Mouse (Mus musculus) gastrocnemius, postnatal 4 days (tissue): Measurements from ENCODE around the gene Ciz1. TPM values are rescaled to one million over a fixed set of nuclear protein-coding genes. Genes with fewer than 3 reads are reported as not detected.

Experiments used
- DNase-seq, 2 experiments: peaks; one replicate each; pipeline ENCODE4 v3.0.0; 2021 to 2022; ENCODE audit warnings: low spot score in 2 of 2, mixed read lengths in 2 of 2
- long read RNA-seq, 2 experiments: library from polyadenylated mRNA; stranded (forward); transcript quantifications; one replicate each; pipeline ENCODE4 v2.0.0; 2021
- total RNA-seq, 2 experiments: library from RNA; stranded (reverse); gene quantifications; 2 replicates each; pipeline ENCODE4 v1.2.3; 2021

The Ciz1 gene
- total RNA-seq: 10 to 100 TPM; 53.4 to 60.4 TPM
- long read RNA-seq, experiment 1, partial matches to known transcripts: 25 of 61 reads
- long read RNA-seq, experiment 1, other reads (novel, unspliced or antisense): 33 of 61 reads
- long read RNA-seq, experiment 2, partial matches to known transcripts: 14 of 57 reads
- long read RNA-seq, experiment 2, other reads (novel, unspliced or antisense): 40 of 57 reads

DNA sequence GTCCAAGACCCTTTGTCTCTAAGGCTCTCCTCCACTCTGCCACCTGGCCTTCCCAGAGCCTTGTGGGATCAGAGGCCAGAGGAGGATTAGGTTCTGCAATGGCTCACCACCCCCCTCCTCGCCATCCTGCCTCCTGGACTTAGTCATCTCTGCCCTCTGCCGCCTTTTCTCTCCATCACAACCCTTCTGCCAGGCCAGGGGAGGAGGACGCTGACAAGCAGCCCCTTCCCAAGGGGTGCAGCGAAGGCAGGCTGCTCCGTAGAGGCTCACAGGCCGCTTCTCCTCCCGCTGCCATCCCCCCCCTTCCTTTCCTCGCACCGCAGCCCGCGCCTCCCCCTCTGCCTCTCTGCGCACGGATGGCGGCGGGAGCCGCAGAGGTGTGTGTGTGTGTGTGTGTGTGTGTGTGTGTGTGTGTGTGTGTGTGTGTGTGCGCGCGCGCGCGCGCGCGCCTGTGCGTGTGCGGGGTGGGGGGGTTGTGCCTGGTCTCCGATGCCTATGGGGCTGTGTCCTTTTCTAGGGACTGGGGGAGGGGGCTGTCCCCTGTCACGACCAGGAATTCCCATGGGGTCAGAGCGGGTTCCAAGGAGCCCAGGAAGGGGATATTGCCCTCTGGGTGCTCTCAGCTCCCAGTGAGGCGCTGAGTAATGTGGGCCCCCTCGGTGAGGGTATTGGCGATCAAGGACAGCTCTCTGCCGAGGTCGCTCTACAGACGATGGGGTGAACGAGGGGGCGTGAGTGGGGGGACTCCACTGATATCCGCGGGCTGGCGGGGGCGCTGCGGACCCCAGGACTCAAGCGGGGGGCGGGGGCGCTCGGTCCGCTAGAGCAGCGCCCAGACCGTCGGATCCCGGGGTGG, at the start of gene Ciz1:
Gene Ciz1, plus strand, starts transcription at position 177 of the 856 bp plus-strand sequence.
- no peak for DNase-seq

DNA sequence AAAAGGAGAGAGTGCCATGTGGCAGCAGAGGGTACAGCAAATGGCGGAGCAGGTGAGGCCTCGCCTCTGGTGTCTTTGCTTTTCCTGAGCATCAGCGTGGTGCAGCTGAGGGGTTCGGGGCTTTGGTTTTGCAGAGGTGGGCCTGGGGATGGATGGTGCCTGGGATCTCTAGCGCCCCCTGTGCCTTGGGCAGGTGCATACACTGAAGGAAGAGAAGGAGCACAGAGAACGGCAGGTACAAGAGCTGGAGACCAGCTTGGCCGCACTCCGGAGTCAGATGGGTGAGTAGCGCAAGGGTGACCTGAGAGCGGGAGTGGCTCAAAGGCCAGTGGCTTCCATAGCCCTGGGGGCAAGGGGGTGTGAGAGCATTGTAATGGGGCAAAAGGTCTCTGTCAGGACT, 49.2 kb upstream of the Ciz1 start:
- DNase-seq: no peak

DNA sequence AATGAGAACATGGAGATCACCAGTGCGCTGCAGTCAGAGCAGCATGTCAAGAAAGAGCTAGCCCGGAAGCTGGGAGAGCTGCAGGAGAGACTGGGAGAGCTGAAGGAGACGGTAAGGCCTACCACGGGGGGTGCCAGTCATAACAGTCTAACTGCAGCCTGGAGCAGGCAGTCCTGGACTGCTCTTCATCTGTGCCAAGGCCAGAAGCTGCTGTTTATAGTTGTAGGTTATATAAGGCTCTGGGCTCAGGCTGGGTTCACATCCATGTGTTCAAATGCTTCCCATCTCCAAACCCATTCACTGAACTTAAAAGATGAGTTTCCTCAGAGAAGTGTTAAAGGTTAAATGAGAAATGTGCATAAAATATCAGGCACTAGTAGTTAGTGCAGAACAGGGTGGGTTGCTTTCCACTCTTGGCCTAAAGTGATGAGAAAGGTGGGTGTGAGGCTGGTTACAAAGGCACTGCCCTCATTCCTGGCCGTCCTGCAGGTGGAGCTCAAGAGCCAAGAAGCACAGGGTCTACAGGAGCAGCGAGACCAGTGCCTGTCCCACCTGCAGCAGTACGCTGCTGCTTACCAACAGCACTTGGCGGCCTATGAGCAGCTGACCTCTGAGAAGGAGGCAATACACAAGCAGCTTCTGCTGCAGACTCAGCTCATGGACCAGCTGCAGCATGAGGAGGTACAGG, 47.8 kb upstream of the Ciz1 start:
- DNase-seq: peak in 1 of 2 experiments; percentile 15

DNA sequence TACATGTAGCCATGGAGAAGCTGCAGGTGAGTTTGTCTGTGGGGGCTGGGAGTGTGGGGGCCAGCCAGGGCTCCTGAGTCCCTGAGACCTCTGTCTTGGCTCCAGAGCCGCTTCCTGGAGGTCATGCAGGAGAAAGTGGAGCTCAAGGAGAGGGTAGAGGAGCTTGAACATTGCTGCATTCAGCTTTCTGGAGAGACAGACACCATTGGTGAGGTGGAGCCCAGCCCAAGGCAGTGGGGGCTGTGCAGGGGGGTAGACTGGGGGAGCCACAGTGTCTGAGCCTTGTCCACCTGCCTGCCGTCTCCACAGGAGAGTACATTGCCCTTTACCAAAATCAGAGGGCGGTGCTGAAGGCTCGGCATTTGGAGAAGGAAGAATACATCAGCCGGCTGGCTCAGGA, 46.5 kb upstream of the Ciz1 start:
- DNase-seq: peak in 1 of 2 experiments; percentile 17

DNA sequence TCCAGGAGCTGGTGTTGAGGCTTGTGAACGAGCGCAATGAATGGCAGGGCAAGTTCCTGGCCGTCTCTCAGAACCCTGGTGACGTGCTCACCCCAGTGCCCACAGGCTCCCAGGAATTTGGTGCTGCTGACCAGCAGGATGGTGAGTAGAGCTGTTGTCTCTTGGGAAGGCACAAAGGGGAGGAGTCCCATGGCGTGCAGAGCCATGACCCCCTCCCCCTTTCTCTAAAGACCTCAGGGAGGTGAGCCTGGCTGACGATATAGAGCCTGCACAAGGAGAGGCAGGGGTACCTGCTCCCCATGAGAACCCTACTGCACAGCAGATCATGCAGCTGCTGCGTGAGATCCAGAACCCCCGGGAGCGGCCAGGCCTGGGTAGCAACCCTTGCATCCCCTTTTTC, 46.0 kb upstream of the Ciz1 start:
- DNase-seq: no peak

DNA sequence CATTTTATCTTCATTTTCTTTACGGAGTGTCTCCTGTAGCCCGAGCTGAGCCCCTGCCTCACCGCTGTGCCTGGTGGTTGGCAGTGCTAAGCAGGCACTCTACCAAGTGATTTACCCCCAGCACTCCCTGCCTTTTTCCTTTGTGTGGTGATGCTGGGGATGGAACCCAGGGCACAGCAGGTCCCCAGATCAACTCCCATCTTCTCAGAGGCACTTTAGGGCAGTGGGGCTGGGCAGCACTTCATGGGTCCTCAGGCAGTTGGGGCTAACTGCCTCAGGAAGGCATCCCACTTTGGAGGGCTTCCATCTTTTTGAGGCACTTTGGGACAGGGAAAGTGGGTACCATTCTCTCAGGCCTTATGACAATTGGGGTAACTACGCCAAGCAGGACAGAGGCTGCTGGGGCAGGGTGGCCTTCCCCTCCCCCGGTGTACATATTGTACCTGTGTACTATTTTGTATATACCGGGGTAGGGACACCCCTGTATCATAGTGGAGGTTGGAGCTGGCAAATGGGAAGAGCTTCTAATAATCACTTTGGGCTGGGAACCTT, 44.8 kb upstream of the Ciz1 start:
- DNase-seq: peak in 1 of 2 experiments; percentile 14

DNA sequence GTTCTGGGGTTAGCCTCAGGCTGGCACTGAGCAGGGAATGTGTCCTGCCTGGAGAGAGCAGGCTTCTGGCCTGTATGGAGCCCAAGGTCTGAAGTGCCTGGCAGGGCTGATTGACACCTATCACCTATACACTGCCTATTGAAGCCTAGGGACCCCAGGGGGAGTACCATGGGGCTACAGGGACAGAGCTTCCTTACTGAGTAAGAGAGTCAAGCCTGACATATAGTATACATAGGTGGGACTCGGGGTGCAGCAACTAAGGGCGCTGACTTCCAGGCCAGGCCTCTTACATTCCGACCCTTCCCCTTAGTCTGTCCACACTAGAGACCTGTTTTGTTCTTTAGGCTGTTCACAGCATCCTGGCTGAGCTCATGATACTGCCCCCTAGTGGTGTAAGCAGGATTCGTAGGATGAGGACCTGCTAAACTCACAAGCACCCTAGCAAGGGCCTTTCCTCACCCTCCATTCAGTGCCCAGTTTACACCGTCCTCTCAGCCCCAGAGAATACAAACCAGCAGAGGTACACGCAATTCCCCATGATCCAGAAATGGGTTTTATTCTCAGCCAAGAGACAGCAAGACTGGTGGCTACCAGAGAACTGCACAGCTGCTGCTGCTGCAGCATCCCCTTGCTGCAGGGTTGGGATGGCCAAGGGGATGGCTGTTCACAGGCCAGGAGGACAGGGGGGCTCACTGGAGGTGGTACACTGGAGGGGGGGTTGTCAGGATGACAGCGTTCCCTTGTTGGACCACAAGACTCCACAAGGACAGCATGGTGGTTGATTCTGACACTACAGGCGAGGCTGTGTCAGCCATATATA, 44.0 kb upstream of the Ciz1 start:
- DNase-seq: peak in 1 of 2 experiments; percentile 53

DNA sequence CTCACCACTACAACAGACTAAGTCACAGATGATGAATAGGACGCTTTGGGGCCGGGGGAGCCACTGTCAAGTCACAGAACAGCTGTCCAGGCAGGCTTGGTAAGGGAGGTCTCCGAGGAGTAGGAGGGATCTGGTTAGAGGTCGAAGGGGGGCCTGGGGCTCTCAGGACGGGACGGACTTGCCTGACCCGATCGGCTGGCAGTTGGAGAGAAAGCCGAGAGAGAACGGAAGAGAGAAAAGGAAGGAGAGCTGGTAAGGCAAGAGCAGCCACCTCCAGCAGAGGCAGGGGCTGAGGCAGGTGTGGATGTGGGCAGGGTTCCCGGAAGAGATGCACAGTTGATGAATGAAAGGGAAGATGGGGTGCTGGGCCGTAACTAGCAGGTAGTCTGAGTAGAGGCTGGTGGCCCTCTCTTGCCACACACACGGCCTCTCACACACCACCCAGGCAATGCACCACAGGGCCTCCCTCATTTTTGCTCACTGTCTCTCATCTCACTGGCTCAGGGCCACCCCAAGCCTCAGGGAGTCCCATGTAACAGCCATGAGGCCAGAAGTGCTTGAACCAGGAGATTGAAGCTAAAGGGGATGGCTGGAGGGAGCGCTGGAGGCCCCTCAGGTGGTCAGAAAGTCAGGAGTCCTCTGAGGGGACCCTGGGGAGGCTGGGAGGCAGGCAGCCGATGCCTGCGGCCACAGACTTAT, 43.1 kb upstream of the Ciz1 start:
- peak in 1 of 2 experiments; percentile 13 for DNase-seq

DNA sequence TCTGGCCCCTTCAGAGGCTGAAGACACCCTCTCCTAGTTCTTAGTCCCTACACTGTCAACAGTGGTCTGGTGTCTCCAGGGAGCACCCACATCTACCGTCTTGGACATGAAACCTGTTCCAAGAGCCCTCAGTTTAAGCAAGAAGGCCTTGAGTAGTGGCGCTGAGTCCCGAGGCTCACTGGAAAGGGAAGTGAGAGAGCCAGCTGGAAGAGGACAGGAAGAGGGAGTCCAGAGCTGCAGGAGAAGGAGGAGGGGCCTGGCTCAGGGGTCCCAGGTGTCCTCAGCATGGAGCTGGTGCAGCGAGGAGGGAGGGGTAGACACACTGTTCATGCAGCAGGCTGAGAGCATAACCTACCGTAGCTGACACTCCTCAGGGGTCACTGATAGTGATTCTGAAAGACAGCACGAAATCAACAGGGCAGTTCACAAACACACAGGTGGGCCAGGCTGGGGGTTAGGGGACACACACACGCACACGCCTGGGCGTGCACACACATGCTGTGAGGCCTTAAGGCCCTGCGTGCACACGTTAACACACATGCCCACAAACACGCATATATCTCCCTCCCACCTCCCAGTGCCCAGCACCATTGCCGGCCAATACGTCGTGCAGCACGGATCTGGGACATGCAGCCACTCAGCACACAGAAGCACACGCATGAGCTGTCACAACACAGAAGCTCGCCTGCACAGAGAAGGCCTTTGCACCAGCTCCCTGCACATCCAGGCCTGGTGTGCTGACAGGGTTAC, 41.9 kb upstream of the Ciz1 start:
- peak in 1 of 2 experiments; percentile 15 for DNase-seq

DNA sequence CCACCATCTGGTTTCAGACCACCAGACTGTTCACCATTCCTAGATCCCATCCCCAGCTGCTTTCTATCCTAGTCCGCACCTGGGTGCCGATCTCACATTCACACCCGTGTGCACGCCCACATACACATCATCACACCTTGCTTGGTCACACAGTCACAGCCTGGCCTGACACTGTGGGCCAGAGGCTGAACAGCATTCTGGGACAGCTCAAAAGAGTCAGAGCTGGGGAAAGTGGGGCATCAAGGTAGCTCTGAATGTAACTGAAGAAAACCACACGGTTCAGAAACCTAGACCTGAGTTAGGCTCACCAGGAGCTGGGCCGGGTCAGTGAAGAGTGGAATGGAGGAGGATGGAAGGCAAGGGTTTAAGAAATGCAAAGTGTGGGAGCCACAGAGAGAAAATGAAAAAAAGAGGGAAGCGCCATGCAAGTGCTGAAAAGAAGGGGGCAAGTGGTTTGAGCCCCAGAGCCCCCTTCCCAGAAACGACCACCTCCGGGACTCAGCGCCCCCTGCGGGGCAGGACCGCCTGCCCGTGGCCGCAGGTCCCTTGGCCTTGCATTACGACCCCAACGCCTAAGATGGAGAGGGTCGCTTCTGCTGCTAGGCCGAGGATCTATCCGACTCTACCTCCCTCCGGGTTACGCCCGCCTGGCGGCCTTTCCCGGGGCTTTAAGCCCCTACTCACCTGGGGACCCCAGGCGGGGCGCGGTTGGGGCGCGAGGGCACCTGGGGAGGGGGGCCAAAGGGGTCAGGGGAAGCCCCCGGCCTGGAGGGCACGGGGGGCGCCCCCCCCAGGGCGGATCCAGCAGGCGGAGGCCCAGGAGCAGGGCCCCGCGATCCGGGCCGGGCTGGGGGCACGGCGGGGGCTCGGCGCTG, 40.4 kb upstream of the Ciz1 start:
- peak in 1 of 2 experiments; percentile 12 for DNase-seq

DNA sequence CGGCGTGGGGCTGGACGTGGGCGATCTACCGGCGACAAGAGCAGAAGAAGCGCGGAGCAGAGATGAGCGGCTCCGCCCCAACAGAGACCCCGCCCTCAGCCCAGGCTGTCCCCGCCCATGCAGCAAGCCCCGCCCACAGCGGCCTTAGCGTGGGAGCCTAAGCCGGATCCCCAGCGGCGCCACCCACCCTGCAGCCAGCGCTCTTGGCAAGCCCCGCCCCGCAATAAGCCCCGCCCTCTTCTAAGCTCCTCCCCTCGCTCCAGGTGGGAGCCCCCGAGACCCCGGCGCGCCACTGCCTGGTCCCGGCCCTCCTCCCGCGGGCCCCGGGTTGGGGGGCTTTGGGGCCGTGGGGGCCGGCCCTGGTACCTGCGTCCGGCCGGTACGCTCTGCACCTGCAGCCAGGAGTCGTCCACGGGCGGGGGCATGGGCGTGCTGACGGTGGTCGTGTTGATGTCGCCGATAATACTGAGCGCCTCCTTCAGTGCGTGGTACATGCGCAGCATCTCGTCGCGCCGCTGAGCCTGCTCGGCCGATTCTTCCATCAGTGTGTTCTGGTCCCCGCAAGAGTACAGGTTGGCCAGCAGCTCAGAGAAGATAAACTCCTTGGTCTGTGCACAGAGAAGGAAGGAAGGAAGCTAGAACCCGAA, 39.7 kb upstream of the Ciz1 start:
- DNase-seq: peak; percentile 78 to 85

DNA sequence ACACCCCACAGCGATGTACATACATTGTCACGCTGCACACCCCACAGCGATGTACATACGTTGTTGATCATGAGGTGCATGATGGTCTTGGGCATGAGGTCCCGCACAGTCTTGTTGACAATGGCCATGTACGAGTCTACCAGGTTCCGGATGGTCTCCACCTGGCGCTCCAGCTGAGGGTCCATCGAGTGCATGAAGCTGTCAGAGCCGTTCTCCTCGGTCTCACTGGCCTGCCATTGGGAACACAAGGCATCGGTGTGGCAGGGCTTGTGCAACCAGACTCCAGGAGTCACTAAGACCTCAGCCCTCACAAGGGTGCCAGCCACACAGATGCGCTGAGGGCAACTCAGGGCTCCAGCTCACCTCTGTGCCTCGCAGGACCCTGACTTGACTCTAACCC, 37.3 kb upstream of the Ciz1 start:
- DNase-seq: no peak

DNA sequence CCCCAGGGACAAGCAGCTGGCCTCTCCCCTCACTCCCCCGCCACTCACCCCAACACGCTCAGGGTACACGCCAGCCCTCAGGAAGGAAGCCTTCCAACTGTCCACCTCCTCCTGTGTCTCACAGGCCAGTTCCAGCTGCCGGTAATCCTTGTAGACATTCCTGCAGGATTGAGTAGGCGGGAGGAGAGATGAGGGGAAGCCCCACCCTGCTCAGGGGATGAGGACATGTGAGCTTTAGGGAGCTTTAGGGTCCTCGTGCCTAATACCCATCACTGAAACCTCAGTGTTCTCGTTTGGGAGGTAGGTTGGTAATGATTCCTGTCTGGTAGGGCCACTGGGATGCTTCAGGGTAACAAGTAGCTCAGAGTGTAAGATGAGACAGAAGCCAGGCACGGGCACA, 36.4 kb upstream of the Ciz1 start:
- peak in 1 of 2 experiments; percentile 60 for DNase-seq

DNA sequence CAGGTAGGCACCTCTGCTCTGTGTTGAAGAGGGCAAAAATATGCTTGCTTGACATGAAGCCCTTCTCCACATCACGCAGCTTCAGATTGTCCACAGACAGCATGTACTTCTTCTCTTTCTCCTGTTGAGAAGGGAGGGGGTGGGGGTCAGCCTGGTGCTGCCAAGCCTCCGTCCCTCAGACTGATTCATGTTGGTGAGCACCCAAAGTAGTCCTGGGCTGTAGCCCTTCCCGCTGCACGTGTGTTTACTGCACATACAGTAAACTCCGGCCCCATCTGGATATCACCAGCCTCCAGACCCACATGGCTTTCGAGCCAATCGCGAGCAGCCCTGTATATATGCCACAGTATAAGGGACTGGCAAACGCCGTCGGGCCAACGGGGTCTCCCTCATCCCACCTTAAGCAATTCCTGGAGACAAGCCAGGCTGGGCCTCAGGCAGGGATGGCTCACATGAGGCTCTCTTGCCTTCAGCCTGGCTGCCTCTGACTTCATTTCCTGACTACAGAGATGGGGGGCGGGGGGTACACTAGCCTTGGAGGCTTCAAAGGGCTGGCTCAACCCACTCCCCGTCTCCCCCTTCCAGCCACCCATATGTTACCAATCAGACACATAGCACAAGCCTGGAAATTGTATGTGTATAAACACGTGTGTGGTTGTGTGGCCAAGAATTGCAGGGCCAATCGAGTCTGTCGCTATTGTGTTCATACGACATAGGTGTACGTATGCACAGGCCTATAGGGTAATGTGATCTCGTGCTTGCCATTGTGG, 35.1 kb upstream of the Ciz1 start:
- peak in 1 of 2 experiments; percentile 21 for DNase-seq

DNA sequence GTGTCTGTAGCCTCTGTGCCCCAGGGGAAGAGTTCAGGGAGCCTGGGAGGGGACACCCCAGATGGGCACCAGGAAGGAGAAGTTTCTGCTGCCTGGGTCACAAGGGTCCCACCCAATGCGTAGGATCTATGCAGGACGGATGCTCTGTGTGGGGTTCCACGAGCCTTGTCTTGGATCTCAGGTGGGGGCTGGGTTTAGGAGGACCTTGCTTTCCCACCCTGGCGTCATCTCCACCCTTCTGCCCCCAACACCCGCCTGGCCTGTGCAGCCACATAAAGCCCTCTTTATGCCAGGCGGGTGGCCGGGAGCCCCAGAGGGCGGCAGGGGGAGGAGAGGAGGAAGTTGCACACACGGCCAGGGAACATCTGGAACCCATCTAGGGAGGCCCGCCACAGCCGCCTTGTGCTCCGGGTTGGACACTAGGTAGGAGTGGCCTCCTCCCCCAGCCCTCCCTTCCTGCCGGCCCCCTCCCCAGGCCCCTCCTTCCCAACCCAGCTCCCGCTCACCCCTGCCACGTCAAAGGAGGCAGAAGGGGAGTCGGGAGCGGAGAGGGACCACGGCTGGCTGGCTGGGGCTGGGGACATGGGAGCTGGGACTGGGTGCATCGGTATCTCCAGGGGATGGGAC, 34.2 kb upstream of the Ciz1 start:
- peak; percentile 64 to 82 for DNase-seq

DNA sequence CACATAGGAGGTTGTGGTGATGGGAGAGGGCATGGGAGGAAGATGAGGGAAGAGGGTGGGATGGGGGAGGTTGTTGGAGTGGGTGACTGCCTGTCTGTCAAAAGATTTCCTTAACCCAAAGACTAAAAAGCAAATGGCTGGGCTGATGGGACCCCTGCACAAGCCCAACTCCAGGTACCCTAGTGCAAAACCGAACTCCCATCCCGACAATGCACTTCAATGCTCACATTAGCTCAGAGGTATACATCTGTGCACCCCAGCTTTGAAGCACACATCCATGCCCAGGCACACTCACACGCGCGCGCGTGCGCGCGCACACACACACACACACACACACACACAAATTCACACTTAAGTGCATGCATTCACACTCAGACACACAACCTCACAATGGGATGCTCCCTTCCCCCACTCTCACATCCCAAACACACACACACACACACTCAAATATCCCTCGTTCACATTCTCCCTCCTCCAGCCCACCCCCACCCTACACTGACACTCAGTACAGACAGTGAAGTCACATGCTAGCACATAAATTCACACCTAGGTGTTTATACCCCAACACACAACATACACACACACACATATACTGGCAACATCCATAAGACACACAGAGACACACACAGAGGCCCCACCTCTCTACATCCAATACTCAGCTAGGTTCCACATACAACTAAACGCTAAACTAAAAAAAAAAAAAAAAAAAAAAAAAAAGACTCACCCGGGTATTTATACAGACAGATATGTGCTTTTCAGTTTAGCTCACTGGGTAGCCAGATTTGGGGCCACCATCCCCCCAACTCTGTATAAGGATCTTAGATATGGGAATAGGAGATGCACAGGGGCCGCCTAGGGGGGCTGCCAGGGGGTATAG, 33.2 kb upstream of the Ciz1 start:
- peak in 1 of 2 experiments; percentile 20 for DNase-seq
